Mouse (Mus musculus): Measurements from ENCODE around the gene Fam178b.
"Not testable (repeated sequence)": the region's sequence is repeated elsewhere in the genome, so short reads cannot be mapped to it uniquely, and the experiment has no call there.

Gene Fam178b

GRCm38 (mm10) chr1:36615958-36616357 is 67.0 kb downstream of the Fam178b start:
- not testable (repeated sequence) for DNase-seq

GRCm38 (mm10) chr1:36615188-36615587 is 67.8 kb downstream of the Fam178b start:
- no peak for DNase-seq

GRCm38 (mm10) chr1:36614584-36614983 is 68.4 kb downstream of the Fam178b start:
- no peak for DNase-seq

GRCm38 (mm10) chr1:36613374-36613895 is 69.5 kb downstream of the Fam178b start:
- no peak for DNase-seq

- no peak for DNase-seq
Measured at GRCm38 (mm10) chr1:36612362-36612761, 70.6 kb downstream of the Fam178b start.

- DNase-seq = no peak
Measured at GRCm38 (mm10) chr1:36611449-36612123, 71.4 kb downstream of the Fam178b start.

GRCm38 (mm10) chr1:36608211-36608610 is 74.8 kb downstream of the Fam178b start:
- DNase-seq = no peak

- DNase-seq = no peak
Measured at GRCm38 (mm10) chr1:36606951-36607350, 76.0 kb downstream of the Fam178b start.

- no peak for DNase-seq
Measured at GRCm38 (mm10) chr1:36604254-36605156, 78.5 kb downstream of the Fam178b start.

GRCm38 (mm10) chr1:36603361-36603760 is 79.6 kb downstream of the Fam178b start:
- no peak for DNase-seq

- DNase-seq = no peak
Measured at GRCm38 (mm10) chr1:36602271-36602670, 80.7 kb downstream of the Fam178b start.

- DNase-seq = no peak
Measured at GRCm38 (mm10) chr1:36598411-36598810, 84.6 kb downstream of the Fam178b start.

- DNase-seq = peak; percentile 35
Measured at GRCm38 (mm10) chr1:36596114-36596513, 86.9 kb downstream of the Fam178b start.

- no peak for DNase-seq
Measured at GRCm38 (mm10) chr1:36595167-36595931, 87.6 kb downstream of the Fam178b start.

- no peak for DNase-seq
Measured at GRCm38 (mm10) chr1:36593099-36593498, 89.9 kb downstream of the Fam178b start.

- DNase-seq = no peak
Measured at GRCm38 (mm10) chr1:36591408-36591807, 91.6 kb downstream of the Fam178b start.

- DNase-seq = no peak
Measured at GRCm38 (mm10) chr1:36590664-36591063, 92.3 kb downstream of the Fam178b start.

GRCm38 (mm10) chr1:36589486-36589885 is 93.5 kb downstream of the Fam178b start:
- DNase-seq = peak; percentile 67

GRCm38 (mm10) chr1:36588476-36589450 is 94.2 kb downstream of the Fam178b start:
- no peak for DNase-seq

- no peak for DNase-seq
Measured at GRCm38 (mm10) chr1:36587860-36588259, 95.1 kb downstream of the Fam178b start.

- DNase-seq = no peak
Measured at GRCm38 (mm10) chr1:36586288-36586687, 96.7 kb downstream of the Fam178b start.

All from cerebellum, adult 9-11 months (tissue).